Mouse (Mus musculus): ENCODE measurements around the gene Sipa1l1.

GRCm38 (mm10) chr12:82401440-82401839, 232.3 kb downstream of the Sipa1l1 start:
- TF ChIP-seq HCFC1 (IDR thresholded peaks at IDR 0.05; ENCODE audit: low read depth, low read length) (no peak), POLR2AphosphoS2 (IDR thresholded peaks at IDR 0.05; ENCODE audit: low read depth, low read length) (no peak), CHD2 (IDR thresholded peaks at IDR 0.05; ENCODE audit: low read length) (no peak), EP300 (IDR thresholded peaks at IDR 0.05; ENCODE audit: low read length) (no peak), CHD1 (IDR thresholded peaks at IDR 0.05; ENCODE audit: low read depth, low read length) (no peak), CTCF (conservative IDR thresholded peaks at IDR 0.05 in 1 of 2, IDR thresholded peaks at IDR 0.05 in 1 of 2; ENCODE audit: low read depth in 2 of 2, low read length in 2 of 2) (peak in 1 of 2 experiments; percentile 45; a peak in 2 of 4 replicates), E2F4 (IDR thresholded peaks at IDR 0.05; ENCODE audit: insufficient replicate concordance, low read depth, low read length) (no peak), SMC3 (IDR thresholded peaks at IDR 0.05; ENCODE audit: low read depth, low read length) (peak; percentile 27), RCOR1 (conservative IDR thresholded peaks at IDR 0.05; ENCODE audit: low read depth, low read length) (no peak), ZMIZ1 (IDR thresholded peaks at IDR 0.05; ENCODE audit: low read depth, low read length) (no peak), POLR2A (IDR thresholded peaks at IDR 0.05; ENCODE audit: low read depth, low read length) (no peak), ZNF384 (IDR thresholded peaks at IDR 0.05; ENCODE audit: low read depth, low read length) (no peak), MAX (IDR thresholded peaks at IDR 0.05; ENCODE audit: low read length) (no peak)
